Mouse (Mus musculus): ENCODE results near the gene Fbxo40. TPM values are rescaled to one million over a fixed set of nuclear protein-coding genes. Genes with fewer than 3 reads are reported as not detected.

Fbxo40 gene
- total and polyA plus RNA-seq, 2 experiments from 2014 or later = 0.10 to 2.9 TPM

DNA sequence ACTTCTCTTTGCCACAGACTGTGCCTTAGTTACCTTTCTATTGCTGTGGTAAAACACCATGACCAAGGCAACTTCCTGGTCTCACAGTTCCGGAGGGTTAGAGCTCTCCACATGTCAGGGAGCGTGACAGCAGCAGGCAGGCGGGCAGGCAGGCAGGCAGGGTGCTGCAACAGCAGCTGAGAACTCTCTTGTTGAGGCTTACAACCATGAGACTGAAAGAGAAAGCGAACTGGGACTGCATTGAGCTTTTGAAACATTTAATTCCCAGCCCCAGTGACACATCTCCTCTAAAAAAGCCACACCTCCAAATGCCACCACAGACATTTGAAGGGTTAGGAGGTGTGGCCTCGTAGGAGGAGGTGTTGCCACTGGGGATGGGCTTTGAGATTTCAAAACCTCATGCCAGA, 4.6 kb downstream of the Fbxo40 start:
- Histone ChIP-seq H3K27ac (ENCODE audit: low read depth, low read length) (no peak overlapping the region), H3K4me3 (ENCODE audit: low read depth, low read length) (no peak overlapping the region), H3K4me2 (ENCODE audit: low read depth) (no peak overlapping the region), H3K9me3 (ENCODE audit: low read length) (no peaks in the 10 kb centered on the region), H3K27me3 (ENCODE audit: insufficient read depth, low read length) (no peaks in the 10 kb centered on the region), H3K4me1 (ENCODE audit: insufficient read depth) (no peaks in the 10 kb centered on the region), H3K36me3 (ENCODE audit: insufficient read depth) (no peaks in the 10 kb centered on the region), H3K9ac (no peak overlapping the region)
- no peak for ATAC-seq
- 75% methylated on average over 5 of the region's 5 CpGs for WGBS
- TF ChIP-seq CTCF (IDR thresholded peaks at IDR 0.05; ENCODE audit: low read depth) = no peak
- DNase-seq = no peak

DNA sequence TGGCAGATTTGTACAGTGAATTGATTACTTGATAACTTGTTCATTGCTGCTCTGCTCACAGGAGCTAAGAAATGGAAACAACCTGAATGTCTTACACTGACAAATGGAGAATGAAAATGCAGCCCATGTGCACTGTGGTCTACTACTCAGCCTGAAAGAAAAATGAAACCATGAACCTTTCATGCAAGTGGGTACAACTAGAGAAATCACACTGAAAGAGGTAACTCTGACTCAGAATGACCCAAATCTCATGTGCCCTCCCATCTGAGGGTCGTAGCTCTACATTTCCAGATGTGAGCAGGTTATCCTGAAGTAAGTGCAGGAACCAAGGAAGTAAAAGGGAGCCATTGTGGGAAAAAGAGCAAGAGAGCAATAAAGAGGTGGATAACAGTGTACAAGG, 6.5 kb downstream of the Fbxo40 start:
- no peaks in the 10 kb centered on the region for H3K9me3 ChIP-seq (ENCODE audit: low read length)
- no peak overlapping the region for H3K4me3 ChIP-seq (ENCODE audit: low read depth, low read length)
- H3K27ac ChIP-seq (ENCODE audit: low read depth, low read length) = no peak overlapping the region
- ATAC-seq = no peak
- no peak for DNase-seq
- no peak overlapping the region for H3K9ac ChIP-seq
- 85% methylated on average over 1 of the region's 1 CpGs for WGBS
- H3K4me1 ChIP-seq (ENCODE audit: insufficient read depth) = no peaks in the 10 kb centered on the region
- no peak overlapping the region for H3K4me2 ChIP-seq (ENCODE audit: low read depth)
- no peaks in the 10 kb centered on the region for H3K36me3 ChIP-seq (ENCODE audit: insufficient read depth)
- TF ChIP-seq CTCF (IDR thresholded peaks at IDR 0.05; ENCODE audit: low read depth) = no peak
- H3K27me3 ChIP-seq (ENCODE audit: insufficient read depth, low read length) = no peaks in the 10 kb centered on the region

DNA sequence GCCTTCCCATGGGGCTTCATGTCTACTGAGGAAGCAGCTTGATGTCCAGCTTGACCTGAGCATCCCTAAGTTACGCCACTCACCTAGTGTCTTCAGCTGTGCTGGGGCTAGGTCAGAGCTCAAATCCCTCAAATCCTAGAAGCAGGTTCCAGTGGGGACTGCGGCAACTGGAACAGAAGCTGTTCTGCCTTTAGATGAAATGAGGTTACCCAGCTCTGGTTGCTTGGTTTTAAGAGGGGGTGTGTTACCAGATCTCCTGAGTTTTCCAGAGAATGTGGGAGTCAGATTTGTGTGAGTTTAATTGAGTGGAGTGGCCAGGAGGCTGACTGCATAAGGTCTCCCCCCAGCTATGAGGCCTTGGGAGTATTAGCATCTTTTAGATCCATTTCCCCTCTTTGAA, 11.1 kb downstream of the Fbxo40 start:
- DNase-seq (no peak), ATAC-seq (no peak)
- H3K9me3 ChIP-seq (ENCODE audit: low read length) = no peaks in the 10 kb centered on the region
- no peaks in the 10 kb centered on the region for H3K4me1 ChIP-seq (ENCODE audit: insufficient read depth)
- TF ChIP-seq CTCF (IDR thresholded peaks at IDR 0.05; ENCODE audit: low read depth) = no peak
- no peak overlapping the region for H3K4me2 ChIP-seq (ENCODE audit: low read depth)
- no peaks in the 10 kb centered on the region for H3K36me3 ChIP-seq (ENCODE audit: insufficient read depth)
- 93% methylated on average over 2 of the region's 2 CpGs for WGBS
- no peak overlapping the region for H3K4me3 ChIP-seq (ENCODE audit: low read depth, low read length)
- H3K9ac ChIP-seq = no peak overlapping the region
- H3K27me3 ChIP-seq (ENCODE audit: insufficient read depth, low read length) = no peaks in the 10 kb centered on the region
- H3K27ac ChIP-seq (ENCODE audit: low read depth, low read length) = no peak overlapping the region

DNA sequence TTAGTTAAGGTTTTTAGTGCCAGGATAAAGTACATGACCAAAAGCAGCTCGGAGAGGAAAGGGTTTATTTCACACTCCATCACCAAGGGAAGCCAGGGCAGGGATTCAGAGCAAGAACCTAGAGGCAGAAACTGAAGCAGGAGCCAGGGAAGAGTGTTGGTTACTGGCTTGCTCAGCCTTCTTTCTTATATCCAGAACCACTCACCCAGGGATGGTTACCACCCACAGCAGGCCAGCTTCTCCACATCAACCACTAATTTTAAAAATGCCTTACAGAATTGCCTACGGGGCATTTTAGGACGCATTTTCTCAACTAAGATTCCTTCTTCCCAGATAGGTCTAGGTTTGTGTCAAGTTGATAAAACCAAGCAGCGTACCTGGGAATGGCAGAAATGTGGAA, 26.9 kb downstream of the Fbxo40 start:
- Histone ChIP-seq H3K4me3 (ENCODE audit: low read depth, low read length) (no peak overlapping the region), H3K27ac (ENCODE audit: low read depth, low read length) (no peak overlapping the region), H3K27me3 (ENCODE audit: insufficient read depth, low read length) (no peaks in the 10 kb centered on the region), H3K4me2 (ENCODE audit: low read depth) (no peak overlapping the region), H3K36me3 (ENCODE audit: insufficient read depth) (no peaks in the 10 kb centered on the region), H3K4me1 (ENCODE audit: insufficient read depth) (no peaks in the 10 kb centered on the region), H3K9me3 (ENCODE audit: low read length) (no peaks in the 10 kb centered on the region), H3K9ac (no peak overlapping the region)
- no peak for TF ChIP-seq CTCF (IDR thresholded peaks at IDR 0.05; ENCODE audit: low read depth)
- DNase-seq (no peak), ATAC-seq (no peak)
- WGBS = 88% methylated on average over 4 of the region's 4 CpGs

- Histone ChIP-seq H3K4me1 (ENCODE audit: insufficient read depth) (no peaks in the 10 kb centered on the region), H3K4me3 (ENCODE audit: low read depth, low read length) (no peak overlapping the region), H3K9me3 (ENCODE audit: low read length) (no peaks in the 10 kb centered on the region), H3K9ac (no peak overlapping the region), H3K36me3 (ENCODE audit: insufficient read depth) (no peaks in the 10 kb centered on the region), H3K4me2 (ENCODE audit: low read depth) (no peak overlapping the region), H3K27me3 (ENCODE audit: insufficient read depth, low read length) (no peaks in the 10 kb centered on the region), H3K27ac (ENCODE audit: low read depth, low read length) (no peak overlapping the region)
- 38% methylated on average over 11 of the region's 11 CpGs for WGBS
- ATAC-seq = no peak
- no peak for TF ChIP-seq CTCF (IDR thresholded peaks at IDR 0.05; ENCODE audit: low read depth)
- no peak for DNase-seq
Measured at GRCm38 (mm10) chr16:36955106-36955505, 35.2 kb downstream of the Fbxo40 start.

DNA sequence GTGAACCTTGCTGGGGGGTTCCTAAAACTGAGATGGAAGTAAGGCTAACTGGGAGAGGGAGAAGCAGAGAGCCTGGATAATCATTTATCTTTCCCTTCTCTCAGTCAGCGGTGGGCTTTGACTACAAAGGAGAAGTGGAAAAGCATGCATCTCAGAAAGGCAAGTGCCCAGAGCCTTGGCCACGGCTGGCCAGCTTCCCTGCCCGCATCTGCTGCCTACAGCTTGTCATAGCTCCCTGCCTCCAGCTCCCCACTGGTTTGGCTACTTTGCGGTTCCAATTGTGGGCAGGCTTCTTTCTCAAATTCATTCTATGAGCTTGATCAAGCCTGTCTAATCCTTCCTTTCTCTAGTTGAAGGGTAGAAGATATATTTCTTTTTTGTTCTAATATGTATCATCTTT, 39.2 kb downstream of the Fbxo40 start:
- Histone ChIP-seq H3K9me3 (ENCODE audit: low read length) (no peaks in the 10 kb centered on the region), H3K4me3 (ENCODE audit: low read depth, low read length) (no peak overlapping the region), H3K4me1 (ENCODE audit: insufficient read depth) (no peaks in the 10 kb centered on the region), H3K9ac (no peak overlapping the region), H3K36me3 (ENCODE audit: insufficient read depth) (no peaks in the 10 kb centered on the region), H3K27ac (ENCODE audit: low read depth, low read length) (no peak overlapping the region), H3K4me2 (ENCODE audit: low read depth) (no peak overlapping the region), H3K27me3 (ENCODE audit: insufficient read depth, low read length) (no peaks in the 10 kb centered on the region)
- DNase-seq = no peak
- WGBS = 16% methylated on average over 4 of the region's 4 CpGs
- TF ChIP-seq CTCF (IDR thresholded peaks at IDR 0.05; ENCODE audit: low read depth) = no peak
- no peak for ATAC-seq

DNA sequence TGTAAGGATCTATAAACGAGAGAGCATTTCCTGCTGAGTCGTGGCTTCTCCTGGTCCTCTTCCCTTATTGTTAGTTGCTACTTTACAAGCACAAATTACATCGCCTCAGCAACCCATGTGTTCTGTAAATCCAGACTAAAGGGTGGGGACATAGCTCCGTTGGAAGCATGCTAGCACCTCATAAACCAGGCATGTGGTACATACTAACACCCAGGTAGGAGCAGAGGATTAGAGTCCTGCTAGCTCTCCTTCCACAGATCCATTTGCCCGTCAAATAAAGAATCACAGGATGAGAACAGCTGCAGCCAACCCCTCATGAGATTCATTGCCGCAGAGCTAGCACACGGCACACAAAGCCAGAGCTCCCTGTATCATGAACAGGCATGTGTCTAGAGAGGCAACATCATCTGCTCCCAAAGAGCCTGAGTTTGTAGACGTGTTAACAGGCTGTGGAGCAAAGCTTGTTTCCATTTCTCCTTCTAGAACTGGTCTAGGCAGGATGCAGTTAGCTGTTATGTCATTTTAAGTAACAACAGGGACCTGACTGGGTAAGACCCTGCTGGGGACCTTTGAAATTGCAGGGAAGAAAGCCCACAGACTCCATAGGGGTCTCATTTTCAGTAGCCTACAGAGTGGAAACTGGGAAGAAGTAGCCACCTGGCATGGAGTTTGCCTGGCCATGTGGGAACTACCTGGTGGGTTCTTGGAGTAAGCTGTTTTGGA, 40.5 kb downstream of the Fbxo40 start:
- 63% methylated on average over 8 of the region's 8 CpGs for WGBS
- no peak for TF ChIP-seq CTCF (IDR thresholded peaks at IDR 0.05; ENCODE audit: low read depth)
- H3K9ac ChIP-seq = no peak overlapping the region
- no peak overlapping the region for H3K4me2 ChIP-seq (ENCODE audit: low read depth)
- H3K27me3 ChIP-seq (ENCODE audit: insufficient read depth, low read length) = no peaks in the 10 kb centered on the region
- H3K27ac ChIP-seq (ENCODE audit: low read depth, low read length) = no peak overlapping the region
- DNase-seq (no peak), ATAC-seq (peak; percentile 50)
- H3K9me3 ChIP-seq (ENCODE audit: low read length) = no peaks in the 10 kb centered on the region
- no peaks in the 10 kb centered on the region for H3K4me1 ChIP-seq (ENCODE audit: insufficient read depth)
- no peaks in the 10 kb centered on the region for H3K36me3 ChIP-seq (ENCODE audit: insufficient read depth)
- no peak overlapping the region for H3K4me3 ChIP-seq (ENCODE audit: low read depth, low read length)
